Mouse (Mus musculus) telencephalon, adult 2 months (tissue): ENCODE results near the gene Gm21188.
"Not testable (repeated sequence)": the region's sequence is repeated elsewhere in the genome, so short reads cannot be mapped to it uniquely, and the experiment has no call there.

Experiments
- DNase-seq: peaks from one replicate; pipeline ENCODE4 v3.0.0-alpha.2; 2011; ENCODE audit warnings: low read depth, low spot score

Gm21188 gene

GRCm38 (mm10) chr13:120052085-120052484 lies at the start of gene Gm21188:
Gene Gm21188, minus strand, starts transcription at chr13:120052194.
- not testable (repeated sequence) for DNase-seq

DNA sequence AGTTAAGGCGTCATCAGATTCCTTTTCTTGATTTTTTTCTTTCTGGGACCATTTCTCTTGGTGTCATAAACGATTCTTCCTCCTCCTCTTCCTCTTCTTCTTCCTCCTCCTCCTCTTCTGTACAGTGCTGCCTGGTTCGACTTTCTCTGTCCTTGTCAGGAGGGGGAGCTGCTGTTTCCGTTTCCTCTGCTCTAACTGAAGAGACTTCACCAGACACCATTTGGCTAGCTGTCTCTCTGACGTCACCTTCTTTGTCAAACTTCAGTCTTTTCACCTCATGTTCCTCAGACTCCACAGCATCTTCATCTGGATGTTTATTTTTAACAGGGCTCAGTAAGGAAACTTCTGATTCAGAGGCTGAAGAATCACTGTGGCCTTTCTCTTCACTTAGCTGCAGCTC lies 47.3 kb upstream of the Gm21188 start:
- DNase-seq, result not testable (repeated sequence)

- not testable (repeated sequence) for DNase-seq
Measured at GRCm38 (mm10) chr13:120096938-120097256, 44.9 kb upstream of the Gm21188 start.

DNA sequence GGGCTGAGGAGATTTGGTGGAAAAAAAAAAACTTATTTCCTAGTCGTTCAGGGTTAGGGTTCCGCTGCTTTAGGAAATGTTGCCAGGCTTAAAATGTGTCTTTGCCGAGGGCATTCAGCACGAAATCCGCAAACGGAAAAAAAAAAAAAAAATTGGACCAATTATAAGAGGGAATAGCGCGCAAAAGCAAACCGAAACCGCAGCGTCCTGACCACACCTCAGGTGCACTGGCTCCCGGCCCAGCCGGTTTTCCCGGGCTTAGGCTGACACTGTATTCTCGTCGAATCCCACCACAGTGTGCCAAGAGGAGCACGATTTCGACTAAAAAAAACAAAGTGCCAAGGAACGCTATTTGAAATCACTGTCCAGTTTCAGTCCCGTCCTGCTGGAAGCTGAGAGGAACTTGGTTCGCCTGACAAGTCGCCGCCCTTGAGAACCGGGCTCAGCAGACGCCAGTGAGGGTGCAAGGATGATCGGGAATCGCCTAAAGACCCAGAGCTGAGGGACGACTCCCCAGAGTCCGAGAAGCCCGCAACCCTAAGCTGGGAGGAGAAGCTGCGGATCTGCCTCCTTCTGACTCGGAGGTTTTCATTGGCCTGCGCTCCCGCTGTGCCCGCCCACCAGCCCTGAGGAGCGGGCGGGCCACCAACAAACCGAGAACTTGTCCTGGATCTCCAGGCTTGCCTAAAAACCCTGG lies 44.4 kb upstream of the Gm21188 start:
- not testable (repeated sequence) for DNase-seq

GRCm38 (mm10) chr13:120092950-120093349 lies 41.0 kb upstream of the Gm21188 start:
- not testable (repeated sequence) for DNase-seq

DNA sequence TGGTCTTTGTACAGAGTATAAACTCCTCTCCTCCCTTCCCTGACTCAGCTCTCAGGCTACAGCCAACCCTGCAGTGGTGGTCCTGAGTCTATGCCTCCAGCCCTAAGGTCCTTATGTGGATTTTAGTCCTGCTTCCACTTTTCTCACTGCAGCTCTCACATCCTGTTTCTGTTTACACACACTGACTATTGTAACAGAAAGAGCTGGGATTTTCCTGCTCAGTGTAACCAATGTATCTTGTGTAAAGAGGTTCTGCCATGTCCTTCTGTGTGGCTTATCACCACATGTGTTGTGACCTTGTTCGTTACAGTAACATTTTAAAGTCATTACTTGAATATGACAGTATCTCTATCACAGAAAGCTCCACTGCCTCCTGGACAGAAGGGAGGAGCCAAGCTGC lies 27.6 kb upstream of the Gm21188 start:
- DNase-seq, result not testable (repeated sequence)

GRCm38 (mm10) chr13:120070878-120071277 lies 18.9 kb upstream of the Gm21188 start:
- DNase-seq, result not testable (repeated sequence)

GRCm38 (mm10) chr13:120070012-120070598 lies 18.1 kb upstream of the Gm21188 start:
- DNase-seq, result not testable (repeated sequence)

DNA sequence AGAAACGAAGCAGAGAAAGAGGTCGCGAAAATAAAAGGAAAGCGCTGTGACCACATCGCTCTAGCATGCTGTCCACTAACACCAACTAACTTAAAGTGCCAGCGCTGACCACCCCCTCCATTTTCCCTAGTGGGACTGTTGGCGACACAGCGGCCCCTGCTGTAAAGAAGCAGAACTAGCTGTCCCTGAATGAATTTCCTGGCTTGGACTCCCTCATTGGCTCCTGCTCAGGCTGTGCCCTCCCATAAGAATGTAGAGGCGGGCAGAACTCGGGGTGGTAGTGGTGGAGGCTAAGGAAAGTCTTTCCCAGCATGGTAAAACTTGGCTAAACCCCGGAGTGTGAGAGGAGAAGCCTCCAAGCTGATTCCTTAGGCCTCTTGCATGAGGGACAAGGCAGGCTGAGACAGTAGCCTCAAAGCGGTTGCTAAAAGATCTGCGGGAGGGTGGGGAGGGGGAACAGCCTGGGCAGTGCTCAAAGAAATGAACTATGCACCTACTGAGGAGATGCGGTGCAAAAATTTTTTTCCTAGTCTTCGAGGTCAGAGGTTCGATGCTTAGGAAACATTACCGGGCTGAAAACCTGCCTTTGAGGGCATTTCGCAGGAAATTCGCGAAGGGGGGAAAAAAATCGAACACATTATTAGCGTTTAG lies 11.6 kb upstream of the Gm21188 start:
- not testable (repeated sequence) for DNase-seq

GRCm38 (mm10) chr13:120062903-120063302 lies 10.9 kb upstream of the Gm21188 start:
- not testable (repeated sequence) for DNase-seq

- not testable (repeated sequence) for DNase-seq
Measured at GRCm38 (mm10) chr13:120048608-120049007, 3.4 kb downstream of the Gm21188 start.

- DNase-seq, result not testable (repeated sequence)
Measured at GRCm38 (mm10) chr13:120048186-120048585, 3.8 kb downstream of the Gm21188 start.

DNA sequence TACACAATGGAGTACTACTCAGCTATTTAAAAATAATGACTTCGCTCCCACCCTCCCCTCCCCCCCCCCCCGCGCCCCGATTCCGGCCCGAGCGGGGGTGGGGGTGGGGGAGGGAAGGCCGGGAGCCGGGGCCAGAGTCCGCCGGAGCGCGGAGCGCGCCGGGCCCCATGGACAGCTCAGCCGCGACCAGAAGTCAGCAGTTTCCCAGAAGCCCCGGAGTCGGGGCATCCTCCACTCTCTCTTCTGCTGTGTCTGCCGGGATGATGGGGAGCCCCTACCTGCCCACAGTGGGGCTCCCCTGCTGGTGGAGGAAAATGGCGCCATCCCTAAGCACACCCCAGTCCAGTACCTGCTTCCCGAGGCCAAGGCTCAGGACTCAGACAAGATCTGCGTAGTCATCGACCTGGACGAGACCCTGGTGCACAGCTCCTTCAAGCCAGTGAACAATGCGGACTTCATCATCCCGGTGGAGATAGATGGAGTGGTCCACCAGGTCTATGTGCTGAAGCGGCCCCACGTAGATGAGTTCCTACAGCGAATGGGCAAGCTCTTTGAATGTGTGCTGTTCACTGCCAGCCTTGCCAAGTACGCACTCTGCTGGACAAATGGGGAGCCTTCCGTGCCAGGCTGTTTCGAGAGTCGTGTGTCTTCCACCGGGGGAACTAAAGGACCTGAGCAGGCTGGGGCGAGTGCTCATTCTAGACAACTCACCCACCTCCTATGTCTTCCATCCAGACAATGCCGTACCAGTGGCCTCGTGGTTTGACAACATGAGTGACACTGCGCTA lies 5.4 kb downstream of the Gm21188 start:
- not testable (repeated sequence) for DNase-seq

- DNase-seq, result not testable (repeated sequence)
Measured at GRCm38 (mm10) chr13:120041145-120041544, 10.8 kb downstream of the Gm21188 start.

- not testable (repeated sequence) for DNase-seq
Measured at GRCm38 (mm10) chr13:120037881-120038280, 14.1 kb downstream of the Gm21188 start.

DNA sequence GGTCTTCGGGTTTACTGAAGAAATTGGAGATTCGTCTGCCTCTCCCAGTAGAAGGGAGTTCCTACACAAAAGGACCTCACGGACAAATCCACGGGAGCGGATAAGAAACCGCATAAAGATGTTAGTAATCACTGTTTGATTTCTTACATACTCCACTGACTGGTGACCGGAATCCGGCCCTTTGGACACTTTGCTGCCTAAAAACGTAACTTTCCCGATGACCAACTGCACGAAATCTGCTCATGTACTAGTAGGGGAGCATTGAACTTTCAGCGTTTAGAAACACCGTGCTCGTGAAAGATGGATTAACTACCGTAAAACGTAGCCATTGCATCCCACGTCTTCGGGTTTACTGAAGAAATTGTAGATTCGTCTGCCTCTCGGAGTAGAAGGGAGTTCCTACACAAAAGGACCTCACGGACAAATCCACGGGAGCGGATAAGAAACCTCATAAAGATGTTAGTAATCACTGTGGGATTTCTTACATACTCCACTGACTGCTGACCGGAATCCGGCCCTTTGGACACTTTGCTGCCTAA lies 15.3 kb downstream of the Gm21188 start:
- DNase-seq, result not testable (repeated sequence)

- not testable (repeated sequence) for DNase-seq
Measured at GRCm38 (mm10) chr13:120035151-120035550, 16.8 kb downstream of the Gm21188 start.

DNA sequence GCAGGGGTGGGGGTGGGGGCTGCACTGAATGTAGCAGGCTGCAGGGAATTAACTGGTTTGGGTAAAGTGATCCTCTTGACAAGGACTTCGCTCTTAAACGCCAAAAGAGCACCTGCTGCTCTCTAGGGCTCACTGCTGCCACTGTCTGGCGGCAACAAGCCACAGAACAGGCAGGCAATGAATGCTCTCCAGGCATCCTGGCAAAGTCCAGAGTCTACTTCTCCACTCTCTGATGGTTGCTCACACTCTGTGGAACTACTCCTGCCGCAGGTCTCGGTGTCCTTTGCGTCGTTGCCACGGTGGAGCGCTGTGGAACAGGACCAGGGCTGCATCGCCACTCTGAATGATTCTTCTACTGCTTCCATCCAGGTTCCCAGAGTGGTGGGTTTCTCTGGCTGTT lies 17.4 kb downstream of the Gm21188 start:
- not testable (repeated sequence) for DNase-seq

DNA sequence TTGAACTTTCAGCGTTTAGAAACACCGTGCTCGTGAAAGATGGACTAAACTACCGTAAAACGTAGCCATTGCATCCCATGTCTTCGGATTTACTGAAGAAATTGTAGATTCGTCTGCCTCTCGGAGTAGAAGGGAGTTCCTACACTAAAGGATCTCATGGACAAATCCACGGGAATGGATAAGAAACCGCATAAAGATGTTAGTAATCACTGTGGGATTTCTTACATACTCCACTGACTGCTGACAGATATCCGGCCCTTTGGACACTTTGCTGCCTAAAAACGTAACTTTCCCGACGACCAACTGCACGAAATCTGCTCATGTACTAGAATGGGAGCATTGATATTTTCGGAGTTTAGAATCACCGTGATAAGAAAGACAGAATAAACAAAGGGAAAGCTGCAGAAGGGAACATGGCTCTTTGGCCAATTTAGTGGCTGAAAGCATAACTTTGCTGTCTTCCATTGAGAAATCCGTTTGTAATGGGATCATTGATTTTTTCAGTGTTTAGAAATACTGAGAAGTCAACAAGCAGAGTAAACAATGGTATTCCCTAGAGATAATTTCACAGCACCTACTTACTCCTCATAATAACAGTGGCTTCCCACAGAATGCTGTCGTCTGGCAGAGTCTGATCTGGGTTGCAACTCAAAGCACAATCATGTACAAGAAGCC lies 18.3 kb downstream of the Gm21188 start:
- DNase-seq, result not testable (repeated sequence)

- DNase-seq, result not testable (repeated sequence)
Measured at GRCm38 (mm10) chr13:120031676-120032075, 20.3 kb downstream of the Gm21188 start.

- not testable (repeated sequence) for DNase-seq
Measured at GRCm38 (mm10) chr13:120027368-120027767, 24.6 kb downstream of the Gm21188 start.
